Mouse (Mus musculus) limb, embryonic 15.5 days (tissue): Measurements from ENCODE around the gene Lrrc3c. TPM values are rescaled to one million over a fixed set of nuclear protein-coding genes. Genes with fewer than 3 reads are reported as not detected.
A peak's percentile ranks its signal among the peaks of the same experiment; 100 is the strongest.

Source experiments
- ATAC-seq: fragments of 200-750 bp; cut with Nextera tagmentation; 2 replicates; pipeline ENCODE4 v1.8.0; 2017; ENCODE audit warnings: low read depth, moderate TSS enrichment; ENCODE audit not compliant: insufficient number of reproducible peaks, low FRiP score, low TSS enrichment
- H3K27ac ChIP-seq: fragments of 300-500 bp; sonication (generic); 2 replicates; pipeline ENCODE4 v1.5.1; 2015; ENCODE audit warnings: moderate library complexity, mild to moderate bottlenecking, inconsistent platforms
- H3K27me3 ChIP-seq: fragments of 300-500 bp; sonication (generic); 2 replicates; pipeline ENCODE4 v1.6.1; 2015; ENCODE audit warnings: inconsistent platforms
- H3K36me3 ChIP-seq: fragments of 300-500 bp; sonication (generic); 2 replicates; pipeline ENCODE4 v1.6.1; 2015; ENCODE audit warnings: inconsistent platforms
- H3K4me1 ChIP-seq: fragments of 300-500 bp; sonication (generic); 2 replicates; pipeline ENCODE4 v1.6.1; 2015; ENCODE audit warnings: inconsistent platforms
- H3K4me2 ChIP-seq: fragments of 300-500 bp; sonication (generic); 2 replicates; pipeline ENCODE4 v1.6.1; 2015; ENCODE audit warnings: mild to moderate bottlenecking, inconsistent platforms
- H3K4me3 ChIP-seq: fragments of 300-500 bp; sonication (generic); 2 replicates; pipeline ENCODE4 v1.5.1; 2015; ENCODE audit warnings: mild to moderate bottlenecking, inconsistent platforms
- H3K9ac ChIP-seq: fragments of 300-500 bp; sonication (generic); 2 replicates; pipeline ENCODE4 v1.6.1; 2015; ENCODE audit warnings: inconsistent platforms
- H3K9me3 ChIP-seq: fragments of 300-500 bp; sonication (generic); 2 replicates; pipeline ENCODE4 v1.6.1; 2016; ENCODE audit warnings: inconsistent platforms
- WGBS: fragments of 180-500 bp; shearing (Covaris S2); methylation state at CpG from one replicate; pipeline ENCODE4 v1.1.7; 2015; 5-methylcytosine and 5-hydroxymethylcytosine counted together
- polyA plus RNA-seq: library from polyadenylated mRNA; unstranded; fragments of >200 nt; fragmentation: Nextera tagmentation; extraction: Ambion mirVana; gene quantifications from 2 replicates; pipeline ENCODE4 v1.2.1, GENCODE M21; 2015

Gene Lrrc3c
- not detected in 2 replicates for polyA plus RNA-seq

- WGBS = 74% methylated on average over 8 of the region's 8 CpGs
- Histone ChIP-seq H3K27ac (no peak within 1 kb of the TSS), H3K4me3 (no peak within 1 kb of the TSS), H3K4me2 (no peak within 1 kb of the TSS), H3K36me3 (no peaks in the 10 kb centered on the region), H3K27me3 (peaks cover 45% of the 10 kb centered on the region), H3K9ac (no peak within 1 kb of the TSS), H3K9me3 (no peaks in the 10 kb centered on the region), H3K4me1 (peaks cover 14% of the 10 kb centered on the region)
- ATAC-seq = no peak
Observed at GRCm38 (mm10) chr11:98597991-98598390, at the start of gene Lrrc3c. Gene Lrrc3c (plus strand): TSS chr11:98598291.

GRCm38 (mm10) chr11:98549363-98549762, 48.7 kb upstream of the Lrrc3c start:
- Histone ChIP-seq H3K27ac (no peak overlapping the region), H3K36me3 (no peaks in the 10 kb centered on the region), H3K4me1 (peaks cover 18% of the 10 kb centered on the region), H3K9me3 (no peaks in the 10 kb centered on the region), H3K4me2 (no peak overlapping the region), H3K9ac (no peak overlapping the region), H3K4me3 (no peak overlapping the region), H3K27me3 (peaks cover 53% of the 10 kb centered on the region)
- 70% methylated on average over 4 of the region's 4 CpGs for WGBS
- ATAC-seq = no peak

GRCm38 (mm10) chr11:98550311-98550974, 47.6 kb upstream of the Lrrc3c start:
- peaks cover 15% of the 10 kb centered on the region for H3K4me1 ChIP-seq
- H3K27me3 ChIP-seq = peaks cover 45% of the 10 kb centered on the region

GRCm38 (mm10) chr11:98550975-98551828, 46.9 kb upstream of the Lrrc3c start, which contains the start of gene Zpbp2:
Gene Zpbp2 (plus strand): TSS chr11:98551097.
- under 1% methylated on average over 49 of the region's 51 CpGs for WGBS
- no peaks in the 10 kb centered on the region for H3K36me3 ChIP-seq

More at GRCm38 (mm10) chr11:98550311-98550974, 47.6 kb upstream of the Lrrc3c start:
- no peaks in the 10 kb centered on the region for H3K36me3 ChIP-seq
- 19% methylated on average over 20 of the region's 20 CpGs for WGBS
- H3K4me2 ChIP-seq = peak overlapping the region; percentile 77
- H3K9ac ChIP-seq = 0 out of 2 replicates have a peak overlapping the region, but pooled peaks have one; percentile 37
- peak overlapping the region; percentile 79 for H3K4me3 ChIP-seq
- H3K27ac ChIP-seq = no peak overlapping the region
- H3K9me3 ChIP-seq = no peaks in the 10 kb centered on the region
- ATAC-seq = no peak

GRCm38 (mm10) chr11:98553966-98554365, 44.1 kb upstream of the Lrrc3c start:
- Histone ChIP-seq H3K9ac (no peak overlapping the region), H3K27me3 (peaks cover 16% of the 10 kb centered on the region), H3K4me3 (no peak overlapping the region), H3K4me2 (no peak overlapping the region), H3K27ac (no peak overlapping the region), H3K36me3 (no peaks in the 10 kb centered on the region), H3K4me1 (peaks cover 10% of the 10 kb centered on the region; the same call in 1 of the 2 replicates), H3K9me3 (no peaks in the 10 kb centered on the region)
- no peak for ATAC-seq
- 82% methylated on average over 4 of the region's 4 CpGs for WGBS

More at GRCm38 (mm10) chr11:98550975-98551828, 46.9 kb upstream of the Lrrc3c start, which contains the start of gene Zpbp2:
- Histone ChIP-seq H3K9me3 (no peaks in the 10 kb centered on the region), H3K4me1 (peaks cover 10% of the 10 kb centered on the region; the same call in 1 of the 2 replicates), H3K4me3 (peak within 1 kb of the TSS; percentile 79), H3K4me2 (peak within 1 kb of the TSS; percentile 77), H3K27ac (peak within 1 kb of the TSS; percentile 79), H3K27me3 (peaks cover 38% of the 10 kb centered on the region), H3K9ac (peak within 1 kb of the TSS; percentile 37; the same call in 1 of the 2 replicates)
- ATAC-seq = peak; percentile 96

- no peaks in the 10 kb centered on the region for H3K9me3 ChIP-seq
- H3K9ac ChIP-seq = no peak overlapping the region
- H3K4me3 ChIP-seq = no peak overlapping the region
- H3K4me1 ChIP-seq = peaks cover 10% of the 10 kb centered on the region; the same call in 1 of the 2 replicates
- H3K36me3 ChIP-seq = no peaks in the 10 kb centered on the region
- H3K4me2 ChIP-seq = no peak overlapping the region
- H3K27me3 ChIP-seq = peaks cover 6% of the 10 kb centered on the region
- no peak for ATAC-seq
- H3K27ac ChIP-seq = no peak overlapping the region
- 64% methylated on average over 12 of the region's 12 CpGs for WGBS
Observed at GRCm38 (mm10) chr11:98555124-98555700, 42.9 kb upstream of the Lrrc3c start.

- no peak overlapping the region for H3K9ac ChIP-seq
- ATAC-seq = no peak
- no peaks in the 10 kb centered on the region for H3K4me1 ChIP-seq
- no peaks in the 10 kb centered on the region for H3K36me3 ChIP-seq
- 0 out of 2 replicates have a peak, but pooled peaks cover 3% of the 10 kb centered on the region for H3K27me3 ChIP-seq
- H3K4me2 ChIP-seq = no peak overlapping the region
- H3K27ac ChIP-seq = no peak overlapping the region
- 12% methylated on average over 7 of the region's 7 CpGs for WGBS
- H3K4me3 ChIP-seq = no peak overlapping the region
- no peaks in the 10 kb centered on the region for H3K9me3 ChIP-seq
Observed at GRCm38 (mm10) chr11:98560942-98561341, 37.1 kb upstream of the Lrrc3c start.

- no peak for ATAC-seq
- H3K4me1 ChIP-seq = no peaks in the 10 kb centered on the region
- H3K4me3 ChIP-seq = no peak overlapping the region
- H3K4me2 ChIP-seq = no peak overlapping the region
- H3K27ac ChIP-seq = no peak overlapping the region
- 82% methylated on average over 3 of the region's 3 CpGs for WGBS
- no peaks in the 10 kb centered on the region for H3K9me3 ChIP-seq
- H3K36me3 ChIP-seq = no peaks in the 10 kb centered on the region
- 0 out of 2 replicates have a peak, but pooled peaks cover 2% of the 10 kb centered on the region for H3K27me3 ChIP-seq
- no peak overlapping the region for H3K9ac ChIP-seq
Observed at GRCm38 (mm10) chr11:98563025-98563424, 35.1 kb upstream of the Lrrc3c start.

- no peak overlapping the region for H3K4me2 ChIP-seq
- no peak overlapping the region for H3K9ac ChIP-seq
- no peaks in the 10 kb centered on the region for H3K36me3 ChIP-seq
- no peak overlapping the region for H3K4me3 ChIP-seq
- no peaks in the 10 kb centered on the region for H3K4me1 ChIP-seq
- no peak overlapping the region for H3K27ac ChIP-seq
- no peaks in the 10 kb centered on the region for H3K27me3 ChIP-seq
- no peak for ATAC-seq
- 61% methylated on average over 13 of the region's 13 CpGs for WGBS
- H3K9me3 ChIP-seq = no peaks in the 10 kb centered on the region
Observed at GRCm38 (mm10) chr11:98563921-98564414, 34.1 kb upstream of the Lrrc3c start.

GRCm38 (mm10) chr11:98568326-98568725, 29.8 kb upstream of the Lrrc3c start:
- H3K4me3 ChIP-seq = no peak overlapping the region
- no peak overlapping the region for H3K4me2 ChIP-seq
- no peaks in the 10 kb centered on the region for H3K36me3 ChIP-seq
- no peaks in the 10 kb centered on the region for H3K27me3 ChIP-seq
- no peaks in the 10 kb centered on the region for H3K4me1 ChIP-seq
- no peaks in the 10 kb centered on the region for H3K9me3 ChIP-seq
- H3K27ac ChIP-seq = no peak overlapping the region
- H3K9ac ChIP-seq = no peak overlapping the region
- no peak for ATAC-seq
- WGBS = 78% methylated on average over 8 of the region's 8 CpGs

GRCm38 (mm10) chr11:98569461-98569860, 28.6 kb upstream of the Lrrc3c start:
- no peak overlapping the region for H3K9ac ChIP-seq
- 71% methylated on average over 6 of the region's 6 CpGs for WGBS
- no peaks in the 10 kb centered on the region for H3K9me3 ChIP-seq
- H3K27me3 ChIP-seq = no peaks in the 10 kb centered on the region
- H3K4me2 ChIP-seq = no peak overlapping the region
- no peaks in the 10 kb centered on the region for H3K36me3 ChIP-seq
- H3K4me1 ChIP-seq = no peaks in the 10 kb centered on the region
- H3K27ac ChIP-seq = no peak overlapping the region
- no peak for ATAC-seq
- no peak overlapping the region for H3K4me3 ChIP-seq
